Mouse (Mus musculus) CH12F3 (cell line): ENCODE measurements around the gene Rhox3c.
"Not testable (repeated sequence)": the region's sequence is repeated elsewhere in the genome, so short reads cannot be mapped to it uniquely, and the experiment has no call there.

Source experiments
- in situ Hi-C: fragments of 300-500 bp; cut with MboI; formaldehyde crosslinking; loops from 2 replicates; pipeline ENCODE4 v1.14.3; 2020; ENCODE audit warnings: low sequenced_read_pairs

The Rhox3c gene

DNA sequence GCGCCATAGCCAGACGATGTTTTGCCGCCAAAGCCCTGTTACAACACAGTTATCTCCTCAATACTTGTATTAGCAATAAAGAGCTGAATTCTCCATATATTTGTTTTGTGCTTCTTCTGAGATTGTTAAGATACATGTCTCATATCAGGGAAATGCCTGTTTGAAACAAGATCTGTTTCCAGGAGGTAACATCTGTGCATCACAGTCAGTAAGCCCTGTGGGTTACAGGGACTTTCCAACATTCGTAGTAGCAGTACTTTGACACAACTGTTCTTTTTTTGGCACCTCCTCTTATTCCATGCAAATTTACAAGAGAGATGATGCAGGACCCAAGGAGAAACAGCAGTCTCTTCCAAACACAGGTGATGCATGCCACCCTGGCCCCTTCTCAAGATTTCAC lies at the start of gene Rhox3c:
Rhox3c (plus strand) TSS at position 301 of the 400 bp plus-strand sequence.
- in situ Hi-C loops: not testable (repeated sequence)

DNA sequence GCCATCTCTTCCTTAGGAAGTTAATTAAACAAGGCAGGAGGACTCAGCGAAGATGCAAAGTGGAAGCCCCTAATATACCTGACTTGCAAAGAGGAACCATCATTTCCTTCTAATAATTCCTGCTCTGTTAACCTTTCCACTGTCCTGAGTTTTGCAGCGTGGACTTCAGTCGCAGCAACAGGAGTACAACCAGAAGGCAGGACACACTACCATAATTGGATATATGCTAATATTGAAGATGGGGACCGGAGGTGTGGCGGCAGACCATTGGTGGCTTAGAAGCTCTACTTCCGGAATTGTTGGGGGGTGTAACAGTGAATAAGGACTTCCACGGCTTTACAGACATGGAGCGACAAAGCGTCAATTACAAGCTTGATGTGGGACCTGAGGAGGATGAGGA lies 46.6 kb upstream of the Rhox3c start, which contains the start of gene Rhox2b:
Rhox2b (plus strand) TSS at position 301 of the 400 bp plus-strand sequence.
- in situ Hi-C loops: not testable (repeated sequence)

DNA sequence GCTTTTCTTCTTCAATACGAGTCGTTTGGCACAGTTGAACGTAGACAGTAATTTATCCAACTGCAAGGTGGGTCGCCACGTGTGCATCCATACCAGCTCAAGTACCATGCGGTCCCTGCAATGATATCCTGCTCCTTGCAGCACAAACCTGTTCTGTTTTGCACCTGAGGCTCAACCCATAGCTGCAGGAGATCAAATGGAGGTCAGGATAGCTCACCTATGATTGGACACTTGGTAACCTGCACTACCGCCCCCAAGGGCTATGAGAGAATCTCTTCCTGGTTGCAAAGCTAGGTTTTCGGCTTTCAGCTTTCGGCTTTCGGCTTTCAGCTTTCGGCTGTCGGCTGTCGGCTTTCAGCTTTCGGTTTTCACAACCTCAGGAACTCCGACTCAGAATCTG lies 26.2 kb upstream of the Rhox3c start, which contains the start of gene Rhox4b:
Rhox4b (plus strand) TSS at position 301 of the 400 bp plus-strand sequence.
- in situ Hi-C loops: not testable (repeated sequence)

DNA sequence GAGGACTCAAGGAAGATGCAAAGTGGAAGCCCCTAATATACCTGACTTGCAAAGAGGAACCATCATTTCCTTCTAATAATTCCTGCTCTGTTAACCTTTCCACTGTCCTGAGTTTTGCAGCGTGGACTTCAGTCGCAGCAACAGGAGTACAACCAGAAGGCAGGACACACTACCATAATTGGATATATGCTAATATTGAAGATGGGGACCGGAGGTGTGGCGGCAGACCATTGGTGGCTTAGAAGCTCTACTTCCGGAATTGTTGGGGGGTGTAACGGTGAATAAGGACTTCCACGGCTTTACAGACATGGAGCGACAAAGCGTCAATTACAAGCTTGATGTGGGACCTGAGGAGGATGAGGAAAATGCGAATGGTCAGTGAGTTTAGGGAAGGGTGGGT lies 5.0 kb upstream of the Rhox3c start, which contains the start of gene Rhox2c:
Rhox2c (plus strand) TSS at position 301 of the 400 bp plus-strand sequence.
- in situ Hi-C loops: not testable (repeated sequence)

DNA sequence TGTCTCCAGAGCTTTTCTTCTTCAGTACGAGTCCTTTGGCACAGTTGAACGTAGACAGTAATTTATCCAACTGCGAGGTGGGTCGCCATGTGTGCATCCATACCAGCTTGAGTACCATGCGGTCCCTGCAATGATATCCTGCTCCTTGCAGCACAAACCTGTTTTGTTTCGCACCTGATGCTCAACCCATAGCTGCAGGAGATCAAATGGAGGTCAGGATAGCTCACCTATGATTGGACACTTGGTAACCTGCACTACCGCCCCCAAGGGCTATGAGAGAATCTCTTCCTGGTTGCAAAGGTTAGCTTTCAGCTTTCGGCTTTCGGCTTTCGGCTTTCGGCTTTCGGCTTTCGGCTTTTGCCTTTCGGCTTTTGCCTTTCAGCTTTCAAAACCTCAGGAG lies 21.7 kb downstream of the Rhox3c start, which contains the start of gene Rhox4c:
Rhox4c (plus strand) TSS at position 301 of the 400 bp plus-strand sequence.
- in situ Hi-C loops: not testable (repeated sequence)

DNA sequence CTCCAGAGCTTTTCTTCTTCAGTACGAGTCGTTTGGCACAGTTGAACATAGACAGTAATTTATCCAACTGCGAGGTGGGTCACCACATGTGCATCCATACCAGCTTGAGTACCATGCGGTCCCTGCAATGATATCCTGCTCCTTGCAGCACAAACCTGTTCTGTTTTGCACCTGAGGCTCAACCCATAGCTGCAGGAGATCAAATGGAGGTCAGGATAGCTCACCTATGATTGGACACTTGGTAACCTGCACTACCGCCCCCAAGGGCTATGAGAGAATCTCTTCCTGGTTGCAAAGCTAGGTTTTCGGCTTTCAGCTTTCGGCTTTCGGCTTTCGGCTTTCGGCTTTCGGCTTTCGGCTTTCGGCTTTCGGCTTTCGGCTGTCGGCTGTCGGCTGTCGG lies 55.7 kb downstream of the Rhox3c start, which contains the start of gene Rhox4d:
Rhox4d (plus strand) TSS at position 301 of the 400 bp plus-strand sequence.
- in situ Hi-C loops: not testable (repeated sequence)
